Mouse (Mus musculus) lung, embryonic 14.5 days (tissue): ENCODE results near the gene Rufy1. TPM values are rescaled to one million over a fixed set of nuclear protein-coding genes. Genes with fewer than 3 reads are reported as not detected.

Experiments used
- ATAC-seq: fragments of 200-750 bp; cut with Nextera tagmentation; 2 replicates; pipeline ENCODE4 v1.8.0; 2017; ENCODE audit warnings: mild to moderate bottlenecking, moderate TSS enrichment, moderate library complexity; ENCODE audit not compliant: insufficient read depth
- DNase-seq: peaks from one replicate; pipeline ENCODE4 v3.0.0-alpha.2; 2015
- H3K27ac ChIP-seq: fragments of 300-500 bp; sonication (generic); 2 replicates; pipeline ENCODE4 v1.5.1; 2014; ENCODE audit warnings: low read depth, mild to moderate bottlenecking, moderate library complexity
- H3K27me3 ChIP-seq: fragments of 300-500 bp; sonication (generic); 2 replicates; pipeline ENCODE4 v1.6.1; 2014; ENCODE audit warnings: low read length, control low read depth; ENCODE audit not compliant: insufficient read depth
- H3K36me3 ChIP-seq: fragments of 300-500 bp; sonication (generic); 2 replicates; pipeline ENCODE4 v1.6.1; 2014; ENCODE audit warnings: control low read depth; ENCODE audit not compliant: insufficient read depth
- H3K4me1 ChIP-seq: fragments of 300-500 bp; sonication (generic); 2 replicates; pipeline ENCODE4 v1.6.1; 2014; ENCODE audit warnings: antibody characterized with exemption, control low read depth; ENCODE audit not compliant: insufficient read depth
- H3K4me2 ChIP-seq: fragments of 300-500 bp; sonication (generic); 2 replicates; pipeline ENCODE4 v1.6.1; 2014; ENCODE audit warnings: mild to moderate bottlenecking
- H3K4me3 ChIP-seq: fragments of 300-500 bp; sonication (generic); 2 replicates; pipeline ENCODE4 v1.5.1; 2014; ENCODE audit warnings: low read depth, low read length
- H3K9ac ChIP-seq: fragments of 300-500 bp; sonication (generic); 2 replicates; pipeline ENCODE4 v1.6.1; 2014
- H3K9me3 ChIP-seq: fragments of 300-500 bp; sonication (generic); 2 replicates; pipeline ENCODE4 v1.6.1; 2016; ENCODE audit warnings: low read depth, low read length, control low read depth
- CTCF ChIP-seq: IDR thresholded peaks from 2 replicates; pipeline ENCODE4 v1.5.1; 2016; ENCODE audit warnings: antibody characterized with exemption, low read depth
- whole genome bisulfite sequencing: fragments of 180-500 bp; shearing (Covaris S2); extraction: QIAGEN DNeasy Blood & Tissue Kit; methylation state at CpG from one replicate; pipeline ENCODE4 v1.1.7; 2014; 5-methylcytosine and 5-hydroxymethylcytosine counted together
- polyA plus RNA-seq: library from polyadenylated mRNA; unstranded; fragments of >200 nt; fragmentation: Nextera tagmentation; extraction: Ambion mirVana; gene quantifications from 2 replicates; pipeline ENCODE4 v1.2.1, GENCODE M21; 2014

The Rufy1 gene
- polyA plus RNA-seq, 1 experiment from 2014 or later: 24.4 TPM

DNA sequence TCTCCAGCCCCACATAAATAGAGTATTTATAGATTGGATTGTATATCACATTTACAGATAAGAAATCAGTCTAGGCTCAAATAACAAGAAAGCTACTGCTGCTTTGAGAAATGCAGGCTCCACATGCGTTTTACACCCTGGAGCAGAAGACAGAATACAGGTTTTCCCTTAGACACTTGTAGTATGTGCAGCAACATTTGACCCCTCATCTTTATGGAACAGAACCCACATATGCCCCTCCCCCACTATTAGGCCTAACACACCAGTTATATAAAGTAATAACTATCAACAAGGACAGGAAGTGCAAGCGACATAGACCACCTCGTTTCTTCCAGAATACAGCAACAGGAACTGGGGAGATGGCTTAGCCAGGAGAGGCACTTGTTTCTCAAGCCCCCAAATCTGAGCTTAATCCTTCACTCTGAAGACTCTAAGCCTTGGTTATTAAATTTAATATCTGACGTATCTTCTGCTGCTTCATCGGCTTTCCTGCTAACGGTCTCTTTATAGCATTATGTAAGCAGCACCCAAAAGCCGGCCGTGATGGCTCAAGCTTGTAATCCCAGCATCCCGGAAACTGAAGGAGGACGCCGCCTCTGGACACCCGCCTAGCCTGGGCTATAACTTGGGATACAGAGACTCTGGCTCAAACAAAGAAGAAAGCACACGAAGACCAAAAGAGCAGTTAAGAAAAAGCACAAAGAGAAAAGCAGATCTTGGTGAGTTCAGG lies 56.5 kb downstream of the Rufy1 start:
- no peak for DNase-seq
- Histone ChIP-seq H3K4me1 (peaks cover 5% of the 10 kb centered on the region), H3K27me3 (no peaks in the 10 kb centered on the region), H3K36me3 (peaks cover 9% of the 10 kb centered on the region), H3K4me3 (no peak overlapping the region), H3K9me3 (no peaks in the 10 kb centered on the region), H3K4me2 (no peak overlapping the region), H3K9ac (no peak overlapping the region), H3K27ac (no peak overlapping the region)
- 82% methylated on average over 13 of the region's 13 CpGs for WGBS
- TF ChIP-seq CTCF: no peak
- ATAC-seq: no peak

DNA sequence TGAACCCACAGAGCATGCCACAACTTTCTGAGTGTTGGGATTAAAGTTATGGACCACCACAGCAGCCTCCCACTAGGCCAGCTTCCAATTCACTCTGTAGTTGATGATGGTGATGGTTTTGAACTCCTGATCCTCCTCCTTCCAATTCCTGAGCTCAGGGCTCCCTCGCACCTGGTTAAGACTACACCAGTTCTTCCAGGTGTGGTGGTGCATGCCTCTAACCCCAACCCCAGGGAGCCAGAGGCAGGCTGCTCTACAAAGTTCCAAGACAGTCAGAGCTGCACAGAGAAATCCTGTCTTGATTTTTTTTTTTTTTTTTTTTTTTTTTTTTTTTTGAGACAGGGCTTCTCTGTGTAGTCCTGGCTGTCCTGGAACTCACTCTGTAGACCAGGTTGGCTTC lies 57.3 kb downstream of the Rufy1 start:
- DNase-seq (no peak), ATAC-seq (no peak)
- Histone ChIP-seq H3K36me3 (peaks cover under 1% of the 10 kb centered on the region; the same call in 1 of the 2 replicates), H3K9ac (no peak overlapping the region), H3K4me1 (no peaks in the 10 kb centered on the region; the same call in 1 of the 2 replicates), H3K9me3 (no peaks in the 10 kb centered on the region), H3K4me2 (no peak overlapping the region), H3K27me3 (no peaks in the 10 kb centered on the region), H3K4me3 (no peak overlapping the region), H3K27ac (no peak overlapping the region)
- TF ChIP-seq CTCF: no peak
- 100% methylated on average over 1 of the region's 1 CpGs for WGBS

DNA sequence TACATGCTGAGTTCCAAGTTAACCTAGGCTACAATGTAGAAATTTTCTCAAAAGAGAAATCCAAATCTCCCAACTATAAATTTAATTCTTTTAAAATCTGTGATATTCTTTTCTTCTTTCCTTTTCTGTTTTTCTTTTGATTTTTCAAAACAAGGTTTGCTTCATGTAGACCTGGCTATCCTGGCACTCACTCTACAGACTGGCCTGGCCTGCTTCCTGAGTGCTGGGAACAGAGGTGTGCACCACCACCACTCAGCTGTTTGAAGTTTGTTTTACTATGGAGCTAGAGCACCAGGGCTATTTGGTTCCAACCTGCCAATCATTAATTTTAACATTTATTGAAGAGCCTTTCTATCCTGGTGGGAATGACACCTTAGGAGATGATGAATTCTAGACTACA lies 57.8 kb downstream of the Rufy1 start:
- H3K27ac ChIP-seq: no peak overlapping the region
- no peak overlapping the region for H3K9ac ChIP-seq
- no peaks in the 10 kb centered on the region; the same call in 1 of the 2 replicates for H3K4me1 ChIP-seq
- no peak for DNase-seq
- no peaks in the 10 kb centered on the region for H3K27me3 ChIP-seq
- H3K9me3 ChIP-seq: no peaks in the 10 kb centered on the region
- no peaks in the 10 kb centered on the region for H3K36me3 ChIP-seq
- H3K4me2 ChIP-seq: no peak overlapping the region
- no peak overlapping the region for H3K4me3 ChIP-seq
- ATAC-seq: no peak
- TF ChIP-seq CTCF: no peak

DNA sequence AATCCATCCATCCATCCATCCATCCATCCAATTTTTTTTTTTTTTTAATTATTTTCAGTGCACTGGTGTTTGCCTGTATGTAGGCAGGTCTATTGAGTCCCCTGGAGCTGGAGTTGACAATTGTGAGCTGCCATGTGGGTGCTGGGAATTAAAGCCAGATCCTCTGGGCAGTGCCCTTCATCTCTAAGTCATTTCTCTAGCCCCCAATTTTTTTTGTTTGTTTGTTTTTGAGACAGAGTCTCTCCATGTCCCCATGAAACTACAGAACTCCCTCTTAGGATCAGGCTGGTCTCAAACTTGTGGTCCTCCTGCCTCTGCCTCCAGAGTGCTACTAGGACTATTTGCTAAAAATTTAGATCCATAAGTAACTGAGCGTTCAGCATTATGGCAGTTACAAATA lies 59.0 kb downstream of the Rufy1 start:
- no peak overlapping the region; the same call in 1 of the 2 replicates for H3K4me3 ChIP-seq
- 86% methylated on average over 1 of the region's 1 CpGs for WGBS

DNA sequence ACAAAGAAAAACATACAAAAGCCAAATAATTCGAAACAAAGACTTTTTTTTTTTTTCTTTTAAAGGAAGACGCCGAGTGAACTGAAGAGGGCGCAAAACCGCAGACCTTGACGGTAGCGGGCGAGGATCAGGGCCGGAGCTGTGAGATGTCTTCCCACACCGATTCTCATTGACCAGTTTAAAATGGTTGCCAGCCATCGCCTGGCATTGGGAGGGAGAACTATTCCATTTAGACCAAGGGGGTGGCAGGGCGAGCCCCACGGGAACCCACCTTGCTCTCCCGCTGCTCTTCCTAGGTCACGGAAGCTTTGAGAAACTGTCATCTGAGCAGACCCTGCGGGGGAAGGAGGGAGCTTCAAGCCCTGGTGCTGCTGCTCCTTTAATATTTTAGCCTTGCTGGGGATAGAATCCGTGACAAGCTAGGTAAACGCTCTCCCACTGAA lies 59.5 kb downstream of the Rufy1 start:
- no peak; the same call in 1 of the 2 replicates for ATAC-seq
- Histone ChIP-seq H3K4me1 (no peaks in the 10 kb centered on the region; the same call in 1 of the 2 replicates), H3K4me2 (peak overlapping the region; percentile 76), H3K9ac (peak overlapping the region; percentile 67), H3K4me3 (peak overlapping the region; percentile 39), H3K27ac (peak overlapping the region; percentile 1; the same call in 1 of the 2 replicates), H3K36me3 (no peaks in the 10 kb centered on the region), H3K27me3 (no peaks in the 10 kb centered on the region), H3K9me3 (no peaks in the 10 kb centered on the region)
- TF ChIP-seq CTCF: peak; percentile 57
- under 1% methylated on average over 18 of the region's 18 CpGs for WGBS
- DNase-seq: peak; percentile 87

More for the DNA sequence above, 59.0 kb downstream of the Rufy1 start:
- DNase-seq: no peak
- H3K9me3 ChIP-seq: no peaks in the 10 kb centered on the region
- no peak for TF ChIP-seq CTCF
- no peak overlapping the region for H3K27ac ChIP-seq
- no peaks in the 10 kb centered on the region for H3K36me3 ChIP-seq
- H3K9ac ChIP-seq: no peak overlapping the region
- no peak for ATAC-seq
- H3K4me1 ChIP-seq: no peaks in the 10 kb centered on the region; the same call in 1 of the 2 replicates
- H3K4me2 ChIP-seq: peak overlapping the region; percentile 76
- no peaks in the 10 kb centered on the region for H3K27me3 ChIP-seq

DNA sequence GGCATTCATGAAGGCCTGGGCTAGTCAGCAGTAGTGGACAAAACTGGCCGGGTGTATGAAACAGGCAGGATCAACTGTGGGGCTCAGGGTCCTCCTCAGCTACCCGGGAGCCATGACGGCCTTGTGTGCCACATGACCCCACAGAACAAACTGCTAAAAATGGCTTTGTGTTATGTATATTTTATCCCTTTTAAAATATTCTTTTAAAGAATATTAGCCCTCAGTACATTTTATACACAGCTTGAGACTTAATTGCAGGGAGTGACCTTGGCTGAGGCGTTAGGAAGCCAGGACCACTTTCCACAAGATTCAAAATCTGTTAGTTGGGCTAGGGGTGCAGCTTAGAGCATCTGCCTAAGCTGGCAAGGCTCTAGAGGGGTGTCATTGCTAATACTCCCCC lies 60.0 kb downstream of the Rufy1 start:
- WGBS: 52% methylated on average over 4 of the region's 4 CpGs
- peak; percentile 34 for DNase-seq
- Histone ChIP-seq H3K9me3 (no peaks in the 10 kb centered on the region), H3K9ac (peak overlapping the region; percentile 38), H3K27ac (peak overlapping the region; percentile 24; the same call in 1 of the 2 replicates), H3K27me3 (no peaks in the 10 kb centered on the region), H3K36me3 (no peaks in the 10 kb centered on the region), H3K4me2 (peak overlapping the region; percentile 76), H3K4me1 (no peaks in the 10 kb centered on the region; the same call in 1 of the 2 replicates), H3K4me3 (no peak overlapping the region)
- ATAC-seq: no peak
- TF ChIP-seq CTCF: no peak

DNA sequence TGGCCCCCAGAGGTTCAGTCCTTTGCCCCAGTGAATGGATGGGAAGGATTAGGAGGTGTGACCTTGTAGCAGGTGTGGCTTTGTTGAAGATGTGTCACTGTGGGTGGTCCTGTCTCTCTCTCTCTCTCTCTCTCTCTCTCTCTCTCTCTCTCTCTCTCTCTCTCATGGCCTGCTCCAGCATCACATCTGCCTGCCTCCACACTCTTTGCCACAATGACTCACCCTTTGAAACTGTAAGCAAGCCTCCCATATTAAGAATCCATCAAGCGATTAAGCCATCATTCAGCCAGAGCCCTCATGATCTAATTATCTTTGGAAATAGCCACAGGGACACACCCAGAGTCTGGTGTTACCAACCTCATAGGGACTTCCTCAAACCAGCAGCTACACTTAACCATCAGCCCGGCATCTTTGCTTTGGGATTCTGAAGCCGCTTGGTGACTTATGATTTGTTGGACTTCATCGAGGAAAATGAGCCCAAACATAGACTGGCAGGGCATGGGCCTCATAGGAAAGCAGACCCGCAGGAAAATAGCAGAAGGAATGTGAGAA lies 61.5 kb downstream of the Rufy1 start:
- WGBS: 77% methylated on average over 5 of the region's 5 CpGs
- Histone ChIP-seq H3K27ac (no peak overlapping the region), H3K9ac (no peak overlapping the region), H3K9me3 (no peaks in the 10 kb centered on the region), H3K4me3 (no peak overlapping the region), H3K36me3 (no peaks in the 10 kb centered on the region), H3K4me2 (no peak overlapping the region), H3K27me3 (no peaks in the 10 kb centered on the region), H3K4me1 (no peaks in the 10 kb centered on the region; the same call in 1 of the 2 replicates)
- DNase-seq (no peak), ATAC-seq (no peak)
- no peak for TF ChIP-seq CTCF
